Mouse (Mus musculus) retina, adult 2 months (tissue): ENCODE measurements at regions not wholly inside any gene's neighbourhood (a gene's known extent, or its start where the extent isn't known, plus 50 kb on each side); places are given as distances from the start of the nearest gene placed in this dataset.
A peak's percentile ranks its signal among the peaks of the same experiment; 100 is the strongest.

ENCODE experiments used
- DNase-seq: peaks from one replicate; pipeline ENCODE4 v3.0.0-alpha.2; 2012; ENCODE audit warnings: low read depth, low spot score

- no peak for DNase-seq
These were observed 190.2 kb upstream of the Jade1 start for GRCm38 (mm10) chr3:41365145-41365830.

GRCm38 (mm10) chr3:41363947-41364346, 191.6 kb upstream of the Jade1 start:
- DNase-seq = no peak

GRCm38 (mm10) chr3:41360231-41360630, 195.3 kb upstream of the Jade1 start:
- no peak for DNase-seq

- no peak for DNase-seq
These were observed 196.1 kb upstream of the Jade1 start for GRCm38 (mm10) chr3:41359458-41359857.

- no peak for DNase-seq
These were observed 202.5 kb upstream of the Jade1 start for GRCm38 (mm10) chr3:41353021-41353420.

- DNase-seq = no peak
These were observed 203.7 kb upstream of the Jade1 start for GRCm38 (mm10) chr3:41351786-41352185.

- no peak for DNase-seq
These were observed 204.3 kb upstream of the Jade1 start for GRCm38 (mm10) chr3:41351091-41351685.

- DNase-seq = no peak
These were observed 205.2 kb upstream of the Jade1 start for GRCm38 (mm10) chr3:41350331-41350730.

- DNase-seq = peak; percentile 26
These were observed 206.7 kb upstream of the Jade1 start for GRCm38 (mm10) chr3:41348795-41349194.

GRCm38 (mm10) chr3:41346863-41347262, 208.7 kb upstream of the Jade1 start:
- no peak for DNase-seq

GRCm38 (mm10) chr3:41343431-41343830, 212.1 kb upstream of the Jade1 start:
- no peak for DNase-seq

- DNase-seq = no peak
These were observed 223.1 kb upstream of the Jade1 start for GRCm38 (mm10) chr3:41332481-41332880.

- no peak for DNase-seq
These were observed 225.2 kb upstream of the Jade1 start for GRCm38 (mm10) chr3:41330356-41330755.

- no peak for DNase-seq
These were observed 226.7 kb upstream of the Jade1 start for GRCm38 (mm10) chr3:41328828-41329227.

GRCm38 (mm10) chr3:41326211-41327104, 229.1 kb upstream of the Jade1 start:
- DNase-seq = no peak

- no peak for DNase-seq
These were observed 233.7 kb upstream of the Jade1 start for GRCm38 (mm10) chr3:41321808-41322207.

GRCm38 (mm10) chr3:41319214-41319856, 236.2 kb upstream of the Jade1 start:
- no peak for DNase-seq

- no peak for DNase-seq
These were observed 235.6 kb upstream of the Pgrmc2 start for GRCm38 (mm10) chr3:41318232-41319131.

GRCm38 (mm10) chr3:41317170-41317569, 234.3 kb upstream of the Pgrmc2 start:
- no peak for DNase-seq

GRCm38 (mm10) chr3:41312492-41312891, 229.6 kb upstream of the Pgrmc2 start:
- DNase-seq = no peak
